Mouse (Mus musculus) limb, embryonic 10.5 days (tissue): ENCODE results near the gene Rptor. TPM values are rescaled to one million over a fixed set of nuclear protein-coding genes. Genes with fewer than 3 reads are reported as not detected.
A peak's percentile ranks its signal among the peaks of the same experiment; 100 is the strongest.

ENCODE experiments used
- DNase-seq: peaks from one replicate; pipeline ENCODE4 v3.0.0-alpha.2; 2017; ENCODE audit warnings: low spot score
- H3K27ac ChIP-seq: fragments of 300-500 bp; sonication (generic); 2 replicates; pipeline ENCODE4 v1.5.1; 2016; ENCODE audit warnings: mild to moderate bottlenecking
- H3K27me3 ChIP-seq: fragments of 300-500 bp; sonication (generic); 2 replicates; pipeline ENCODE4 v1.6.1; 2016; ENCODE audit warnings: low read depth, mild to moderate bottlenecking; ENCODE audit not compliant: poor library complexity, severe bottlenecking
- H3K36me3 ChIP-seq: fragments of 300-500 bp; sonication (generic); 2 replicates; pipeline ENCODE4 v1.6.1; 2016; ENCODE audit warnings: mild to moderate bottlenecking, moderate library complexity
- H3K4me1 ChIP-seq: fragments of 300-500 bp; sonication (generic); 2 replicates; pipeline ENCODE4 v1.6.1; 2016
- H3K4me3 ChIP-seq: fragments of 300-500 bp; sonication (generic); 2 replicates; pipeline ENCODE4 v1.5.1; 2016; ENCODE audit warnings: mild to moderate bottlenecking, moderate library complexity
- H3K9me3 ChIP-seq: fragments of 300-500 bp; sonication (generic); replicated peaks from 2 replicates; pipeline ENCODE4 v1.6.1; 2016; ENCODE audit warnings: mild to moderate bottlenecking
- WGBS: fragments of 180-500 bp; shearing (Covaris S2); methylation state at CpG from one replicate; pipeline ENCODE4 v1.1.7; 2016; 5-methylcytosine and 5-hydroxymethylcytosine counted together
- polyA plus RNA-seq: library from polyadenylated mRNA; unstranded; fragments of >200 nt; fragmentation: Nextera tagmentation; extraction: Ambion mirVana; gene quantifications from 2 replicates; pipeline ENCODE4 v1.2.1, GENCODE M21; 2016

Rptor gene
- 17.4 and 17.9 TPM in 2 replicates for polyA plus RNA-seq

- DNase-seq: peak; percentile 97
- Histone ChIP-seq H3K36me3 (peaks cover 23% of the 10 kb centered on the region), H3K4me1 (peaks cover 21% of the 10 kb centered on the region), H3K4me3 (peak within 1 kb of the TSS; percentile 93), H3K27me3 (no peaks in the 10 kb centered on the region), H3K27ac (peak within 1 kb of the TSS; percentile 93), H3K9me3 (no peaks in the 10 kb centered on the region)
- whole genome bisulfite sequencing: under 1% methylated on average over 63 of the region's 63 CpGs
Observed at GRCm38 (mm10) chr11:119602763-119603526, at the start of gene Rptor. TSS of gene Rptor (plus strand) at chr11:119602905.

DNA sequence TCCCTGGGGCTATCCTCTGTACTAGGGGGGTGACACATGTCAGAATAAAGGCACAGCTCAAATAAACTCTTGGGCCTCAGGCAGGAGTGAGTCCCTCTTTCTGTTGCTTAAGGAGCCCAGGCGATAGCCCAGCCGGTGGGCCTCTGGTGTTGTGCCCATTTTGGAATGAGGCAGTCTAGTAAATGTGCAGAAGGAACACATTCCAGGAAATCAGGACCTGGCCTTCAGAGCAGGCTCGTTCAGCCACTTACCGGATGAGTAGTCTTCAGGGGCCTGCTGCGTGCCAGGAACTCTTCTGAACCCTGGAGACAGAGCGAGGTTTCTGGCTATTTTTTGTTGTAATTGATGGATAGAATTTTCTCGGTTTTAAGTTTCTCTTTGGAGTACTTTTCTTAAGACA is 48.0 kb upstream of the Rptor start:
- no peak for DNase-seq
- Histone ChIP-seq H3K4me3 (no peak overlapping the region), H3K36me3 (no peaks in the 10 kb centered on the region), H3K9me3 (no peaks in the 10 kb centered on the region), H3K4me1 (peaks cover 28% of the 10 kb centered on the region), H3K27me3 (peaks cover 90% of the 10 kb centered on the region), H3K27ac (no peak overlapping the region)
- 86% methylated on average over 7 of the region's 7 CpGs for WGBS

DNA sequence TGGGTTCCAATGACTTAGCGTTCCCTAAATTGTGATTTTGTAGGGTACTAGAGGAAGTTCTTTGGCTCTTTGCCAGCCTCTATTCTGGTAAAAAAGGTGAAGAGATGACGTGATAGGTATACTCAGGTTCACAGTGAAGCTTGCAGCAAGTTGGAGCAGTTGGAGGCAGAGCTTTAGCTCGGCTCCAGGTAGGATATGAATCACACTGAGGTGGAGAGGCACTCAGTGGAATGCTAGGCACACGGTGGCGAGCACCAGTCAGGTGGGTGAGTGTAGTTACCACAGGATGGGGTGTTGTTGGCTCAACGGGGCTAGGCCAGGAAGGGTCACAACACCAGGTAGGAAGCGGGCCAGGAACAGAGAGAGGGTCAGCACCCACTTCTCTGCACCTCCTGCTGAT is 47.5 kb upstream of the Rptor start:
- Histone ChIP-seq H3K36me3 (no peaks in the 10 kb centered on the region), H3K27ac (no peak overlapping the region), H3K27me3 (peaks cover 90% of the 10 kb centered on the region), H3K4me1 (peaks cover 31% of the 10 kb centered on the region), H3K9me3 (no peaks in the 10 kb centered on the region), H3K4me3 (no peak overlapping the region)
- no peak for DNase-seq
- 83% methylated on average over 7 of the region's 7 CpGs for WGBS

DNA sequence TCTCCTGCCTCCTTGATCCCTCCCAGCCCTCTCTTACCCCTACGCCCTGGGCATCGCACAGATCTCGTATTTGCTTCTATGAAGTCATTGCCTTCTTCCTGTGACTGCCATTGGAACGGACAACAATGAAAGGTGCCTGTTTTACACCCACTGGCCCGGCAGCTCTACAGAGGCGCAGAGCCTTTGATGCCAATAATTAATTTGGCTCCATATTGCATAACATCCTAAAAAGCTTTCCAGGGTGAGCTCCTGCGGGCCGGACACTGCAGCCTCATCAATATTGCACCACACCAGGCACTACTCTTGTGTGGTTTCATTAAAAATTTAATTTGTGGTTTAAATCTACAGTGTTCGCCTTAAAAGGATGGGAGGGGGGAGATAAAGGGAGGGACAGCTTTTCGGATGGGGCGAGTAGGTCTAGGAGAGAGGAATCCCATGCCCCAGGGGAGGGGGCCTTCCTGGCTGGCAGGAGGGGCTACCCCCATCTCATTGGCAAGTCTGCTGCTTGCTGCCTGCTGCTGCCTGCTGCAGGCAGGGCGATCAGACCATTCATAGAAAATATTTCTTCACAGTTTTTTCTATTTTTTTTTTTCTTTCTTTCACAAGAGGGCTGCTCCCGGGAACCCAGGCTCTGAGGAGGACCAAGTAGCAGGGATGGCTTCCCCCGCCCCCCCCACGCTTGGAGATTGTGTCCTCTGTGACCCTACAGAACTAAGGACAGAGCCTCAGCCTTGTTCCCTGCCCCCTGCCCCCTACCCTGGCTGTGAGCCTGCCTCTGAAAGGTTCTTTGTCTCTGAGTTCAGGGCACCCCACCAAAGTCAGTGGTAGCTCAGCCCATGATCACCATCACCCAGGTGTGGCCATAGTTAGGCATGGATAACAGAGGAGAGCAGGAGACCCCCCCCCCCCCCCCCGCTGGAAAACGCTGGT is 44.5 kb upstream of the Rptor start:
- H3K4me1 ChIP-seq: peaks cover 35% of the 10 kb centered on the region
- peak overlapping the region; percentile 86 for H3K27ac ChIP-seq
- WGBS: 38% methylated on average over 17 of the region's 17 CpGs
- peak overlapping the region; percentile 32 for H3K4me3 ChIP-seq
- DNase-seq: peak; percentile 48
- H3K27me3 ChIP-seq: peaks cover 72% of the 10 kb centered on the region
- H3K9me3 ChIP-seq: no peaks in the 10 kb centered on the region
- H3K36me3 ChIP-seq: no peaks in the 10 kb centered on the region

DNA sequence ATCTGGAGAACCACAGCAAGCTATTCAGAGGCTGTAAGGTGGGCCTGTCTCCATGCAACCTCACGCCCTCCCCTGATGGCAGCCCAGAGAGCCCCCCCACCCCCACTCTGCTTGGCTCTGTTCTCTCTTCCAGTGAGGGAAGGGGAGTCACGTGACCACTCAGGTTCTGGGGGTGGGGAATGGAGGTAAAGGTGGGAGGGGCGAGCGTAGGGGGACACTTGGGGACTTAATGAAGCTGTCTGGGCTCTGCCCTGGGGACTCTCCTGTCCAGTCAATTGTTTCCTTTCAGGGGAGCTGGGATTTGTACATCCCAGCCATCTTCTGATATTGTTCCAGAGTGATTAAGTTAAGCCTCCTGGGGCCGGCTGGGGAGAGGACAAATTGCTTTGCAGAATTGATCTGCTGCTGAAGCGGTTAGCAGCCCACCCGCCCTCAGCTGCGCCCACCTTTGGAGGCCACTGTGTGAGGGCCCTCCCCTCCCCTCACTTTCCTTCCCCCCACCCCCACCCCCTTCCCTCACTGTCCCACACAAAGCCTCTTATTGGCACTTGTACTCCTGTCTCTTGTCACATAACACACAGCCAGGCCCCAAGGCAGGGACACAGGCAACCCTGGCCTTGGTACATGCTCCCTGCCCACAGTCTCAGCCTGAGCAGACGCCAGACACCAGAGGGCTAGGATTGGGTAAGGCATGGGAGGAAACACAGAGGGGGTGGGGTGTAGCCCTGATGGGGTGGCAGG is 43.7 kb upstream of the Rptor start:
- Histone ChIP-seq H3K9me3 (no peaks in the 10 kb centered on the region), H3K27me3 (peaks cover 72% of the 10 kb centered on the region), H3K36me3 (no peaks in the 10 kb centered on the region), H3K4me1 (peaks cover 37% of the 10 kb centered on the region), H3K27ac (peak overlapping the region; percentile 86), H3K4me3 (peak overlapping the region; percentile 32)
- DNase-seq: peak; percentile 71
- 20% methylated on average over 9 of the region's 9 CpGs for WGBS

DNA sequence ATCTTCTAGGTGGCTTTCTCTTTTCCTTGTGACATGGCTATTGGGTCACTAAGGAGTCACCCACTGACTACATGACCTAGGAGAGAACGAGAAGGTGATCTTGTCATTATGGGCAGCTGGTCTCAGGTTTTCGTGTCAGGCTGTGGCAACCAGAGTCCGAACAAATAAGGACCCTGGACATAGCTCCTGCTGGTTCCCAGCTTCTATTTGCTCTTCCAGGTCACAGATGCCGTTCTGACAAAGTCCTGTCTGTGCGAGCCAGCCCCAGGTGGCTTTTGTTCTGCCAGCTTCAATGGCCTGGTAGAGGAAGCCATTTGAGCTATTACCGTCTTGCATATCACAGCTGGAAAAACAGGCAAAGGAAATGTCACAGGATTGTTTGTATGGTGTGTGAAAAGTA is 40.4 kb upstream of the Rptor start:
- no peaks in the 10 kb centered on the region for H3K9me3 ChIP-seq
- no peak overlapping the region for H3K4me3 ChIP-seq
- peaks cover 63% of the 10 kb centered on the region for H3K27me3 ChIP-seq
- no peak overlapping the region for H3K27ac ChIP-seq
- peaks cover 41% of the 10 kb centered on the region for H3K4me1 ChIP-seq
- no peaks in the 10 kb centered on the region for H3K36me3 ChIP-seq
- DNase-seq: no peak
- 63% methylated on average over 6 of the region's 6 CpGs for WGBS

GRCm38 (mm10) chr11:119563166-119563565 is 39.5 kb upstream of the Rptor start:
- no peaks in the 10 kb centered on the region for H3K36me3 ChIP-seq
- DNase-seq: no peak
- peak overlapping the region; percentile 12; the same call in 1 of the 2 replicates for H3K27ac ChIP-seq
- peaks cover 32% of the 10 kb centered on the region for H3K4me1 ChIP-seq
- whole genome bisulfite sequencing: 71% methylated on average over 9 of the region's 9 CpGs
- H3K9me3 ChIP-seq: no peaks in the 10 kb centered on the region
- H3K27me3 ChIP-seq: peaks cover 54% of the 10 kb centered on the region
- H3K4me3 ChIP-seq: no peak overlapping the region

- H3K36me3 ChIP-seq: no peaks in the 10 kb centered on the region
- DNase-seq: no peak
- no peaks in the 10 kb centered on the region for H3K9me3 ChIP-seq
- H3K27ac ChIP-seq: no peak overlapping the region
- peaks cover 51% of the 10 kb centered on the region for H3K27me3 ChIP-seq
- H3K4me3 ChIP-seq: no peak overlapping the region
- WGBS: 88% methylated on average over 10 of the region's 10 CpGs
- H3K4me1 ChIP-seq: peaks cover 20% of the 10 kb centered on the region
Observed at GRCm38 (mm10) chr11:119564383-119564782, 38.3 kb upstream of the Rptor start.

- Histone ChIP-seq H3K4me1 (peaks cover 13% of the 10 kb centered on the region), H3K27me3 (peaks cover 45% of the 10 kb centered on the region), H3K36me3 (no peaks in the 10 kb centered on the region), H3K9me3 (no peaks in the 10 kb centered on the region), H3K4me3 (no peak overlapping the region), H3K27ac (no peak overlapping the region)
- 60% methylated on average over 7 of the region's 7 CpGs for WGBS
- DNase-seq: no peak
Observed at GRCm38 (mm10) chr11:119565021-119565420, 37.7 kb upstream of the Rptor start.

DNA sequence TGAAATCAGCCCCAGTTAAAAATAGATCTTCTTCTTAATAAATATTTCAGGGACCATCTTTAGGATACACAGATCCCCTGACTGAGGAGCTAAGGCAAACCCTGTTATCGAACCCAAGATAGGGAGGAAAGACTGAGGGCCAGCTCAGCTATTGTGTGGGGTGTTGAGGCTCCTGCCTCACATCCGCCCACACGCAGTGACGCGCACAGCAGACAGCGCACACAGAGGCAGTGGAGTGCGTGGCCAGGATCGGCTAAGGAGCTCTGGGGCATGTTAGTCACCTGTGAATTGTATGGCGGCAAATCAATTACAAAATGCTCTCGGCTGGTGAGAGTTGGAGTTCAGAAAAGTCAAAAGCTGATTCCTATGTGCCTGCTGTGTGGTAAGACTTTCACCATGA is 37.0 kb upstream of the Rptor start:
- 55% methylated on average over 10 of the region's 10 CpGs for WGBS

GRCm38 (mm10) chr11:119566188-119566587 is 36.5 kb upstream of the Rptor start:
- no peak overlapping the region for H3K4me3 ChIP-seq
- no peak overlapping the region for H3K27ac ChIP-seq
- WGBS: 51% methylated on average over 5 of the region's 5 CpGs
- no peaks in the 10 kb centered on the region for H3K9me3 ChIP-seq
- H3K4me1 ChIP-seq: peaks cover 12% of the 10 kb centered on the region; the same call in 1 of the 2 replicates
- no peaks in the 10 kb centered on the region for H3K36me3 ChIP-seq
- no peak for DNase-seq
- peaks cover 41% of the 10 kb centered on the region for H3K27me3 ChIP-seq

More for the DNA sequence above, 37.0 kb upstream of the Rptor start:
- Histone ChIP-seq H3K27ac (no peak overlapping the region), H3K9me3 (no peaks in the 10 kb centered on the region), H3K27me3 (peaks cover 44% of the 10 kb centered on the region), H3K36me3 (no peaks in the 10 kb centered on the region), H3K4me3 (no peak overlapping the region), H3K4me1 (peaks cover 12% of the 10 kb centered on the region; the same call in 1 of the 2 replicates)
- DNase-seq: no peak

GRCm38 (mm10) chr11:119572316-119573010 is 30.2 kb upstream of the Rptor start:
- DNase-seq: no peak
- Histone ChIP-seq H3K9me3 (no peaks in the 10 kb centered on the region), H3K36me3 (no peaks in the 10 kb centered on the region), H3K27me3 (no peaks in the 10 kb centered on the region), H3K27ac (peak overlapping the region; percentile 46; the same call in 1 of the 2 replicates), H3K4me3 (no peak overlapping the region), H3K4me1 (peaks cover 9% of the 10 kb centered on the region)
- WGBS: 77% methylated on average over 15 of the region's 15 CpGs
